Mouse (Mus musculus): ENCODE measurements at regions not wholly inside any gene's neighbourhood (a gene's known extent, or its start where the extent isn't known, plus 50 kb on each side); places are given as distances from the start of the nearest gene placed in this dataset.
A peak's percentile ranks its signal among the peaks of the same experiment; 100 is the strongest.

DNA sequence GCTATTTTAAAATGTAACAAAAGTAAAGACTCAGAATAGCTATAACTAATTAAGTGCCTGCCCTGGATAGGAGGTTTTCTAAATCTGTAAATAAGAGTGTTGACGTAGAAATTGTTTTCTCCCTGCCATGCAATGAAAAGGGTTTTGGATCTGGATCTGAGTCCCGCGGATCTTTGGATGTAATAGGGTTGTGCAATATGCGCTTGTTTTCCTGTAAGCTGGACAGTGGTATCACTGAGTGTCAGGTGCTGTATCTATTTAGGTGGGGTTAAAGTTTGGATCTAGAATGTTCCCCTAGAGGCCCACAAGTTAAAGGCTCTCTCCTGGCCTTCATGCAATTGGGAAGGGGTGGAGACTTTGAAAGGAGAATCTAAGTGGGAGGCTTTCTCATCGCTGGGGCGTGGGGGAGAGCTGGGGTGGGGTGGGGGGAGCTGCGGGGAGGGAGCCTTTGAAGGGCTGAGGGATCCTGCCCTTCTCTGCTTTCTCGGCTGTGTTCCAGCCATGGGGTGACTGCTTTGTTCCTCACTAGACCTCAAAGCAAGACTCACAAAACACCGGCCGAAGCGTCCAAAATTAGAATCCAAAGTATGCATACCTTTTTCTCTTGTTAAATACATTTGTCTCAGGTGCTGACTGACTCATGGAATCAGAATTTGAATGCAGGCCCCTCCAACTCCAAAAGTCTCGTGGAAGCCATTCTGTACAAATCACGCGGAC lies 70.0 kb upstream of the Caprin1 start:
- no peak for TF ChIP-seq POLR2A (IDR thresholded peaks at IDR 0.05; ENCODE audit: borderline replicate concordance, insufficient read depth, low read length)
- no peak for TF ChIP-seq CTCF (IDR thresholded peaks at IDR 0.05; ENCODE audit: borderline replicate concordance, insufficient read depth, low read depth, low read length)
- Histone ChIP-seq H3K27me3 (ENCODE audit: control insufficient read depth, insufficient read depth, low read length) (no peaks in the 10 kb centered on the region), H3K4me1 (ENCODE audit: control insufficient read depth, insufficient read depth, low read length) (no peaks in the 10 kb centered on the region; the same call in 1 of the 2 replicates), H3K27ac (ENCODE audit: insufficient read depth, low read length) (no peak overlapping the region), H3K4me3 (replicated peaks; ENCODE audit: insufficient read depth, low read depth, low read length) (no peak overlapping the region)
- 74% methylated on average over 14 of the region's 14 CpGs for WGBS
- no peak for DNase-seq

DNA sequence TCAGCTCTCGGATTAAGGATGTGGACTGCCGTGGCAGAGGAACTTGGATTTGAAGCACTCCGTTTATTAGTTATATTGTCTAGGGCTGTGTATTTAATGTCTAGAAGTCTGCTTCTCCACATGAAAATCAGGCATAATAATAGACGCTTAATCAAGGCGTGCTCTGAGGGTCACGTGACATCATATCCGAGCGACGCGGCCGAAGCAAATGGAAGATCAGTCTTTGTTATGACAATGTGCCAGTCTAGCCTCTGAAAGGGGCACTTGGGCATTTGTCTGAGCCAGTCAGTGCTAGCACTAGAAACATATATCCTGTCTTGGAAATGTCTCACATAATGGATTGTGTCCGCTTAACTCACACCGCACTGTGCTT lies 70.5 kb upstream of the Caprin1 start:
- TF ChIP-seq POLR2A (IDR thresholded peaks at IDR 0.05; ENCODE audit: borderline replicate concordance, insufficient read depth, low read length), result no peak
- TF ChIP-seq CTCF (IDR thresholded peaks at IDR 0.05; ENCODE audit: borderline replicate concordance, insufficient read depth, low read depth, low read length), result no peak
- Histone ChIP-seq H3K27ac (ENCODE audit: insufficient read depth, low read length) (no peak overlapping the region), H3K4me3 (replicated peaks; ENCODE audit: insufficient read depth, low read depth, low read length) (no peak overlapping the region), H3K27me3 (ENCODE audit: control insufficient read depth, insufficient read depth, low read length) (no peaks in the 10 kb centered on the region), H3K4me1 (ENCODE audit: control insufficient read depth, insufficient read depth, low read length) (no peaks in the 10 kb centered on the region; the same call in 1 of the 2 replicates)
- no peak for DNase-seq
- WGBS, result 93% methylated on average over 13 of the region's 13 CpGs

DNA sequence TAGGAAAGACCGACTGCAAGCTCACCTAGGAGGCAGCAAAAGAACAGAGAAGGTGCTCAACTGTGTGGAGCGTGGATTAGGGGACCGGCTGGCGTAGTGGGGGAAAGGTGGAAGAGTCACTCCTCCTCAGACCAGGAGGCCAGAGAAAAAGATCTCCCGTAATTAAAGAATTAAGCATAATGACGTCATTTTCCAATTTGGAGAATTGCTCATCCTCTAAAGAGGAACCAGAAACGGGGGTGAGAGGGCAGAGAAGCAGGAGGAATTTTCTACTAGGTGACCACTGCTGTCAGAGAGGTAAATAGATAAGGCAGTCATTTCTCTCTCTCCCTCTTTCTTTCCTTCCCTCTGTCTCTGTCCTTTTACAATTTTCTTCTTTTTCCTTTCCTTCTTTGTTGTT lies 71.2 kb upstream of the Caprin1 start:
- WGBS, result 69% methylated on average over 7 of the region's 7 CpGs
- no peak overlapping the region for H3K4me3 ChIP-seq (replicated peaks; ENCODE audit: insufficient read depth, low read depth, low read length)
- H3K4me1 ChIP-seq (ENCODE audit: control insufficient read depth, insufficient read depth, low read length), result no peaks in the 10 kb centered on the region; the same call in 1 of the 2 replicates
- TF ChIP-seq POLR2A (IDR thresholded peaks at IDR 0.05; ENCODE audit: borderline replicate concordance, insufficient read depth, low read length) (no peak), CTCF (IDR thresholded peaks at IDR 0.05; ENCODE audit: borderline replicate concordance, insufficient read depth, low read depth, low read length) (no peak)
- DNase-seq, result no peak
- no peaks in the 10 kb centered on the region for H3K27me3 ChIP-seq (ENCODE audit: control insufficient read depth, insufficient read depth, low read length)
- no peak overlapping the region for H3K27ac ChIP-seq (ENCODE audit: insufficient read depth, low read length)

DNA sequence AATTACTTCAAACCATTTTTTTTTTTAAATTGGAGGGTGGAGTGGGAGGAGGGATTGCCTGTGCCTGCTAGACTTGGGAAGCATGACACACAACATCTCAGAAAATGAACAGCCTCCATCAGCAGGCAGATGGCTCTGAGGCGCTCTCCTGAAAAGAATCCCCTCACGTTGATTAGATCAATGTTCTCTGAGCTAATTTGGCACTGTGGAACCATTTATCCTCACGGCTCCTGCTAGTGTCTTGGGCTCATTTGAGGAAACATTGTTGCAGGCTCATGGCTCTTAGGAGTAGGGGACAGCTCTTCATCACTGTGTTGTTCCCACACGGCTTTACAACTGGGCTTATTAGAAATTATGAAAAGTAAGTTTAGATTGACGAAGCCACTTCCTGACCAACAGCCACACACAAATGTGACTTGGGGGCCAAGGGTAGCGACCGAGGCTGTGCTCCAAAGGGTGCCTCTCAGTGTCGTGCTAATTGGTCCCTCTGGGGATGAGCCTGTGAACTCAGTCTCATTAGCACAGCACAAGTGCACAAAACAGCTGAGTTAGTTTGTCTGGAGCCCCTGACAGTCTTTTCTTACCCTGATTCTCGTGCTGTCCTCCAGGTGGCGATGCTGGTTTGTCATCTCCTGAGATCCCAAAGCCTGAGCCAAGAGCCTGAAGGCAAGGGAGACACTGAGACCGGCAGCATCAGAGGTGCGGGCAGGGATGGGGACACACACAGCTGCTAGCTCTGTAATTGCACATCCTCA lies 74.2 kb upstream of the Caprin1 start:
- Histone ChIP-seq H3K4me3 (replicated peaks; ENCODE audit: insufficient read depth, low read depth, low read length) (no peak overlapping the region), H3K27ac (ENCODE audit: insufficient read depth, low read length) (no peak overlapping the region), H3K27me3 (ENCODE audit: control insufficient read depth, insufficient read depth, low read length) (no peaks in the 10 kb centered on the region), H3K4me1 (ENCODE audit: control insufficient read depth, insufficient read depth, low read length) (no peaks in the 10 kb centered on the region)
- DNase-seq, result peak; percentile 56 to 59
- WGBS, result 17% methylated on average over 12 of the region's 12 CpGs
- TF ChIP-seq POLR2A (IDR thresholded peaks at IDR 0.05; ENCODE audit: borderline replicate concordance, insufficient read depth, low read length) (no peak), CTCF (IDR thresholded peaks at IDR 0.05; ENCODE audit: borderline replicate concordance, insufficient read depth, low read depth, low read length) (peak; percentile 78)

DNA sequence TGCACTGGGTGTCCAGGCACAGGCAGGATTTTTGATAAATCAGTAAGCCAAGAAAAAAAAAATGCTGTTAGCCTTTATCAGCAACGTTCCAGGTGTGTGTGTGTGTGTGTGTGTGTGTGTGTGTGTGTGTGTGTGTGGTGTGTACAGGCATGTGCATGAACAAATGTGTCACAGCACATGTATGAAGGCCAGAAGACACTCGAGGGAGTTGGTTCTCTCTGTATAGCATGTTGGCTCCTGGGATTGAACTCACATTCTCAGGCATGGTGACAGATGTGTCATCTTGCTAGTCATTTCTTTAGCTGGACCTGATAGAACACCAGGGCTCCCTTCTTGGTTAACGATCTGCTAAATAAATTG lies 74.8 kb upstream of the Caprin1 start:
- H3K27me3 ChIP-seq (ENCODE audit: control insufficient read depth, insufficient read depth, low read length), result no peaks in the 10 kb centered on the region
- no peaks in the 10 kb centered on the region for H3K4me1 ChIP-seq (ENCODE audit: control insufficient read depth, insufficient read depth, low read length)
- no peak overlapping the region for H3K4me3 ChIP-seq (replicated peaks; ENCODE audit: insufficient read depth, low read depth, low read length)
- no peak for TF ChIP-seq CTCF (IDR thresholded peaks at IDR 0.05; ENCODE audit: borderline replicate concordance, insufficient read depth, low read depth, low read length)
- no peak for TF ChIP-seq POLR2A (IDR thresholded peaks at IDR 0.05; ENCODE audit: borderline replicate concordance, insufficient read depth, low read length)
- no peak for DNase-seq
- 44% methylated on average over 3 of the region's 3 CpGs for WGBS
- H3K27ac ChIP-seq (ENCODE audit: insufficient read depth, low read length), result no peak overlapping the region

DNA sequence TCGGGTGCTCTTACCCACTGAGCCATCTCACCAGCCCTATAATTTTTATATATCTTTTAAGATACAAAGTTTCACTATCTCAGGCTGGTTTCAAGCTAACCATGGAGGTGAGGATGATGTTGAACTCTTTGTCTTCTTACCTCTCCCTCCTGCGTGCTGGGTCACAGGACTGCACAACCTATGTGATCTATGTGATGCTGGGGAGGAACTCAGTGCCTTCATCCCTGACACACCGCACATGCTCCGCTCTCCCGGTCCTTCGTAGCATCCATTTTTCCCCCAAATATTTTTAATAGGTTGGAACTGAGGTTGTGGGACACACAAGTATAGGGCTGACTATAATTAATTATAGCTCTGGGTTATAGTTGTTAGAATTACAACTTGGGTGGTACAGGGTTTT lies 75.9 kb upstream of the Caprin1 start:
- Histone ChIP-seq H3K27me3 (ENCODE audit: control insufficient read depth, insufficient read depth, low read length) (no peaks in the 10 kb centered on the region), H3K4me1 (ENCODE audit: control insufficient read depth, insufficient read depth, low read length) (no peaks in the 10 kb centered on the region), H3K27ac (ENCODE audit: insufficient read depth, low read length) (no peak overlapping the region), H3K4me3 (replicated peaks; ENCODE audit: insufficient read depth, low read depth, low read length) (no peak overlapping the region)
- no peak for DNase-seq
- WGBS, result 95% methylated on average over 6 of the region's 6 CpGs
- TF ChIP-seq POLR2A (IDR thresholded peaks at IDR 0.05; ENCODE audit: borderline replicate concordance, insufficient read depth, low read length) (no peak), CTCF (IDR thresholded peaks at IDR 0.05; ENCODE audit: borderline replicate concordance, insufficient read depth, low read depth, low read length) (no peak)

DNA sequence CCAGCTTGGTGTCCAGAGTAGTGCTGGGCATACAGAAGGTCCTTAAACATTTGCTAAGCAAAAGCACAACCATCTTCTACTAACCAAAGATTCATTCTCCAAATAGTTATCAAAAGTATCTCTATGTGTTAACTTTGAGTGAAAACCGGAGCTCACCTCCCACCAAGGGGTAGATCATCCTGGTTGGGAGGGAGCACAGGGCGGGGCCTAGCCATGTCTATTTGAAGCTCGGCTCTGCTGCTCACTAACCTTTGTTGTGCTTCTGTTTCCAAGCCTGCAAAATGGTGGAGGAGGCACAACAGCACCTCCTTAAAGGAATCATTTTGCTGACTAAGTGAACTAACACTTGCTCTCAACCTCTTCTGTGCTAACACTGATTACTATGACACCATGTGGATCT lies 77.0 kb upstream of the Caprin1 start:
- no peak for DNase-seq
- Histone ChIP-seq H3K4me1 (ENCODE audit: control insufficient read depth, insufficient read depth, low read length) (no peaks in the 10 kb centered on the region), H3K27me3 (ENCODE audit: control insufficient read depth, insufficient read depth, low read length) (no peaks in the 10 kb centered on the region), H3K4me3 (replicated peaks; ENCODE audit: insufficient read depth, low read depth, low read length) (no peak overlapping the region), H3K27ac (ENCODE audit: insufficient read depth, low read length) (no peak overlapping the region)
- TF ChIP-seq CTCF (IDR thresholded peaks at IDR 0.05; ENCODE audit: borderline replicate concordance, insufficient read depth, low read depth, low read length) (no peak), POLR2A (IDR thresholded peaks at IDR 0.05; ENCODE audit: borderline replicate concordance, insufficient read depth, low read length) (no peak)
- WGBS, result 76% methylated on average over 3 of the region's 3 CpGs

DNA sequence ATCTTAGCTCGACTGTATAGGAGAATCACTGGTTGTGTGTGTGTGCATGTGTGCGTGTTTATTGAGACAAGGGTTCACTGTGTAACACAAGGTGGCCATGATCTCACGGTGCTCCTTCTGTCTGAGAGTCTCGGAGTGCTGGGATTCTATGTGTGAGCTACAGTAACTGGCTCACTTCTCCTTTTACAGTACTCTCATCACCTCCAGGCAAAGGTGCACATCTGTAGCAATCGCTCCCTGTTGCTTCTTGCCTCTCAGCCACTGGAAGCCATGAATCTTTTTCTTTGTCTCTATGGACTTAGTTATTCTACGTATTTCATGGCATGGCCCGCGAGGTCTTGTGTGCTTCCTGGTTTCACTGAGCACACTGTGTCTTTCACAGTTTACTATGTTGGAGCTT lies 78.3 kb upstream of the Caprin1 start:
- no peak for DNase-seq
- Histone ChIP-seq H3K4me1 (ENCODE audit: control insufficient read depth, insufficient read depth, low read length) (no peaks in the 10 kb centered on the region), H3K4me3 (replicated peaks; ENCODE audit: insufficient read depth, low read depth, low read length) (no peak overlapping the region), H3K27ac (ENCODE audit: insufficient read depth, low read length) (no peak overlapping the region), H3K27me3 (ENCODE audit: control insufficient read depth, insufficient read depth, low read length) (no peaks in the 10 kb centered on the region)
- no peak for TF ChIP-seq POLR2A (IDR thresholded peaks at IDR 0.05; ENCODE audit: borderline replicate concordance, insufficient read depth, low read length)
- 85% methylated on average over 8 of the region's 8 CpGs for WGBS

All from cerebellum, adult 2 months (tissue).